Mouse (Mus musculus) spleen, adult 2 months (tissue): Measurements from ENCODE around the gene Gstm4. TPM values are rescaled to one million over a fixed set of nuclear protein-coding genes. Genes with fewer than 3 reads are reported as not detected.
A peak's percentile ranks its signal among the peaks of the same experiment; 100 is the strongest.

Source experiments
- DNase-seq, 2 experiments: peaks; one replicate each; pipeline versions ENCODE4 v3.0.0 to v3.0.0-alpha.2; 2012 to 2021; ENCODE audit warnings: low spot score in 2 of 2, low read depth in 1 of 2
- H3K27ac ChIP-seq: fragments of 200-500 bp; 2 replicates; pipeline ENCODE4 v1.5.1; 2012; ENCODE audit warnings: low read length, inconsistent platforms; ENCODE audit not compliant: insufficient read depth
- H3K27me3 ChIP-seq: fragments of 200-500 bp; 2 replicates; pipeline ENCODE4 v1.6.1; 2012; ENCODE audit warnings: mild to moderate bottlenecking, moderate library complexity, low read length, inconsistent platforms; ENCODE audit not compliant: control insufficient read depth, insufficient read depth
- H3K36me3 ChIP-seq: fragments of 200-500 bp; 2 replicates; pipeline ENCODE4 v1.6.1; 2012; ENCODE audit warnings: mild to moderate bottlenecking, low read length, inconsistent platforms; ENCODE audit not compliant: control insufficient read depth, insufficient read depth
- H3K4me1 ChIP-seq: fragments of 200-500 bp; 2 replicates; pipeline ENCODE4 v1.6.1; 2011; ENCODE audit warnings: inconsistent platforms; ENCODE audit not compliant: control insufficient read depth, insufficient read depth, insufficient read length
- H3K4me3 ChIP-seq: fragments of 200-500 bp; 2 replicates; pipeline ENCODE4 v1.5.1; 2011; ENCODE audit warnings: mild to moderate bottlenecking, inconsistent platforms; ENCODE audit not compliant: insufficient read depth, insufficient read length; ENCODE audit errors: extremely low read depth
- CTCF ChIP-seq: fragments of 200-500 bp; IDR thresholded peaks from 2 replicates; pipeline ENCODE4 v1.5.1; 2011; ENCODE audit warnings: mild to moderate bottlenecking, inconsistent platforms; ENCODE audit not compliant: insufficient read depth, insufficient read length, insufficient replicate concordance; ENCODE audit errors: extremely low read depth
- POLR2A ChIP-seq: fragments of 200-500 bp; IDR thresholded peaks from 2 replicates; pipeline ENCODE4 v1.6.1; 2011; ENCODE audit warnings: low read depth, low read length, inconsistent platforms
- WGBS: fragments of 180-500 bp; shearing (Covaris S2); methylation state at CpG from one replicate; pipeline ENCODE4 v1.1.7; 2018; 5-methylcytosine and 5-hydroxymethylcytosine counted together
- polyA plus RNA-seq: library from polyadenylated mRNA; depleted of rRNA; stranded (reverse); fragments of >200 nt; gene quantifications from 2 replicates; pipeline ENCODE4 v1.2.3, GENCODE M21; 2012

Gene Gstm4
- polyA plus RNA-seq, 1 experiment = 4.6 TPM

- H3K27me3 ChIP-seq = 0 out of 2 replicates have a peak, but pooled peaks cover 1% of the 10 kb centered on the region
- no peak overlapping the region for H3K4me3 ChIP-seq
- no peaks in the 10 kb centered on the region for H3K36me3 ChIP-seq
- DNase-seq = no peak
- peaks cover 3% of the 10 kb centered on the region; the same call in 1 of the 2 replicates for H3K4me1 ChIP-seq
- no peak for TF ChIP-seq POLR2A
- no peak for TF ChIP-seq CTCF
- H3K27ac ChIP-seq = no peak overlapping the region
- WGBS = 78% methylated on average over 2 of the region's 2 CpGs
Observed at GRCm38 (mm10) chr3:108089916-108090315, 45.2 kb upstream of the Gstm4 start.

GRCm38 (mm10) chr3:108088842-108089380 is 44.2 kb upstream of the Gstm4 start:
- 82% methylated on average over 5 of the region's 5 CpGs for WGBS

GRCm38 (mm10) chr3:108087329-108087728 is 42.6 kb upstream of the Gstm4 start:
- Histone ChIP-seq H3K27me3 (0 out of 2 replicates have a peak, but pooled peaks cover 1% of the 10 kb centered on the region), H3K4me1 (peaks cover 3% of the 10 kb centered on the region; the same call in 1 of the 2 replicates), H3K27ac (no peak overlapping the region), H3K36me3 (no peaks in the 10 kb centered on the region), H3K4me3 (no peak overlapping the region)
- no peak for DNase-seq
- WGBS = 61% methylated on average over 3 of the region's 3 CpGs
- TF ChIP-seq CTCF (no peak), POLR2A (no peak)

More at GRCm38 (mm10) chr3:108088842-108089380, 44.2 kb upstream of the Gstm4 start:
- Histone ChIP-seq H3K36me3 (no peaks in the 10 kb centered on the region), H3K4me1 (peaks cover 3% of the 10 kb centered on the region; the same call in 1 of the 2 replicates), H3K27me3 (0 out of 2 replicates have a peak, but pooled peaks cover 1% of the 10 kb centered on the region), H3K27ac (no peak overlapping the region), H3K4me3 (no peak overlapping the region)
- no peak for DNase-seq
- TF ChIP-seq CTCF (no peak), POLR2A (no peak)

- H3K4me3 ChIP-seq = peak within 1 kb of the TSS; percentile 60
- TF ChIP-seq CTCF (no peak), POLR2A (no peak)
- no peaks in the 10 kb centered on the region for H3K36me3 ChIP-seq
- under 1% methylated on average over 29 of the region's 29 CpGs for WGBS
- H3K4me1 ChIP-seq = peaks cover 3% of the 10 kb centered on the region; the same call in 1 of the 2 replicates
- peak within 1 kb of the TSS; percentile 43 for H3K27ac ChIP-seq
- H3K27me3 ChIP-seq = no peaks in the 10 kb centered on the region
- peak in 1 of 2 experiments; percentile 61 for DNase-seq
Observed at GRCm38 (mm10) chr3:108086470-108086979, 41.8 kb upstream of the Gstm4 start, which contains the start of gene Ampd2. Ampd2 (minus strand) TSS chr3:108086651.

GRCm38 (mm10) chr3:108085721-108086469 is 41.2 kb upstream of the Gstm4 start:
- Histone ChIP-seq H3K27ac (peak overlapping the region; percentile 43), H3K36me3 (no peaks in the 10 kb centered on the region), H3K4me3 (peak overlapping the region; percentile 60), H3K4me1 (peaks cover 3% of the 10 kb centered on the region; the same call in 1 of the 2 replicates), H3K27me3 (no peaks in the 10 kb centered on the region)
- WGBS = under 1% methylated on average over 31 of the region's 31 CpGs
- peak in 1 of 2 experiments; percentile 23 for DNase-seq
- no peak for TF ChIP-seq POLR2A
- no peak for TF ChIP-seq CTCF

- no peaks in the 10 kb centered on the region for H3K27me3 ChIP-seq
- peak overlapping the region; percentile 23 for H3K27ac ChIP-seq
- peaks cover 3% of the 10 kb centered on the region; the same call in 1 of the 2 replicates for H3K4me1 ChIP-seq
- DNase-seq = peak; percentile 27 to 85
- peak overlapping the region; percentile 60 for H3K4me3 ChIP-seq
- WGBS = 2% methylated on average over 14 of the region's 14 CpGs
- TF ChIP-seq POLR2A (no peak; the same call in 1 of the 2 replicates), CTCF (no peak)
- peaks cover 2% of the 10 kb centered on the region for H3K36me3 ChIP-seq
Observed at GRCm38 (mm10) chr3:108085281-108085720, 40.6 kb upstream of the Gstm4 start.

GRCm38 (mm10) chr3:108084767-108085270 is 40.1 kb upstream of the Gstm4 start:
- Histone ChIP-seq H3K4me1 (peaks cover 3% of the 10 kb centered on the region; the same call in 1 of the 2 replicates), H3K4me3 (peak overlapping the region; percentile 60), H3K27me3 (no peaks in the 10 kb centered on the region), H3K27ac (no peak overlapping the region; the same call in 1 of the 2 replicates), H3K36me3 (peaks cover 5% of the 10 kb centered on the region)
- peak in 1 of 2 experiments; percentile 9 for DNase-seq
- TF ChIP-seq CTCF = no peak
- no peak for TF ChIP-seq POLR2A
- 7% methylated on average over 13 of the region's 13 CpGs for WGBS
